Mouse (Mus musculus): ENCODE results near the gene Gm7879. TPM values are rescaled to one million over a fixed set of nuclear protein-coding genes. Genes with fewer than 3 reads are reported as not detected.

Gm7879 gene
- polyA plus RNA-seq, 1 experiment from 2014 or later: not detected

- Histone ChIP-seq H3K27me3 (no peaks in the 10 kb centered on the region), H3K27ac (replicated peaks) (no peak overlapping the region), H3K4me2 (no peak overlapping the region), H3K9ac (no peak overlapping the region), H3K9me3 (no peaks in the 10 kb centered on the region), H3K4me1 (replicated peaks) (no peaks in the 10 kb centered on the region), H3K4me3 (no peak overlapping the region), H3K36me3 (no peaks in the 10 kb centered on the region)
- WGBS: 88% methylated on average over 3 of the region's 3 CpGs
- ATAC-seq (ENCODE audit: low FRiP score, low read depth): no peak
Measured at GRCm38 (mm10) chr5:43959884-43960440, 47.0 kb downstream of the Gm7879 start.

GRCm38 (mm10) chr5:43961056-43961455 lies 48.1 kb downstream of the Gm7879 start:
- Histone ChIP-seq H3K9me3 (no peaks in the 10 kb centered on the region), H3K4me2 (no peak overlapping the region), H3K4me1 (replicated peaks) (no peaks in the 10 kb centered on the region), H3K36me3 (no peaks in the 10 kb centered on the region), H3K27me3 (no peaks in the 10 kb centered on the region), H3K9ac (no peak overlapping the region), H3K27ac (replicated peaks) (no peak overlapping the region), H3K4me3 (no peak overlapping the region)
- 88% methylated on average over 3 of the region's 3 CpGs for WGBS
- no peak for ATAC-seq (ENCODE audit: low FRiP score, low read depth)

Other genes starting within 250 kb of the Gm7879 start
- gene Bst1, start 94.3 kb upstream of the Gm7879 start, polyA plus RNA-seq (2015; fragmentation: Nextera tagmentation; extraction: Ambion mirVana): 0.05 and 0.13 TPM in 2 replicates
- gene Fbxl5, start 91.5 kb upstream of the Gm7879 start, polyA plus RNA-seq (2015; fragmentation: Nextera tagmentation; extraction: Ambion mirVana): 74.1 and 74.4 TPM in 2 replicates
- 2.8 and 2.9 TPM in 2 replicates for gene Cd38, start 44.6 kb upstream of the Gm7879 start, polyA plus RNA-seq (2015; fragmentation: Nextera tagmentation; extraction: Ambion mirVana)
- 8.5 and 12.7 TPM in 2 replicates for gene Fgfbp1, start 68.6 kb downstream of the Gm7879 start, polyA plus RNA-seq (2015; fragmentation: Nextera tagmentation; extraction: Ambion mirVana)
- 36.8 and 37.5 TPM in 2 replicates for gene Prom1, start 188.9 kb downstream of the Gm7879 start, polyA plus RNA-seq (2015; fragmentation: Nextera tagmentation; extraction: Ambion mirVana)